Mouse (Mus musculus) erythroblast, embryonic 14.5 days (primary cell): ENCODE measurements around the gene Rnf31.

Experiments
- GATA1 ChIP-seq: IDR thresholded peaks from 2 replicates; pipeline ENCODE4 v1.6.1; 2012; ENCODE audit warnings: low read length, inconsistent platforms, mixed read lengths
- TAL1 ChIP-seq: IDR thresholded peaks from 3 replicates; pipeline ENCODE4 v1.6.1; 2012; ENCODE audit warnings: low read length, inconsistent platforms, mixed read lengths

GRCm38 (mm10) chr14:55576376-55576775 lies 15.1 kb upstream of the Rnf31 start:
- TF ChIP-seq GATA1 (no peak), TAL1 (no peak)
